In genomic region chr2:124205811-124206210, GRCm38 (mm10) we compare ENCODE assay signal across 26 mouse cellular contexts.
"Had no signal": no experiment of that assay in that cellular context is flagged by ENCODE, and none has a peak within 500 bp of the region (broad histone marks: within the 10 kb centered on the region; RNA-seq: fewer than 3 reads in every experiment).

No protein-coding gene starts in this region.

- H3K4me1 ChIP-seq: embryonic facial prominence, embryonic 10.5 days; embryonic facial prominence, embryonic 12.5 days had no signal

- H3K4me3 ChIP-seq: embryonic facial prominence, embryonic 10.5 days; embryonic facial prominence, embryonic 12.5 days; embryonic facial prominence, embryonic 13.5 days; embryonic facial prominence, embryonic 15.5 days; erythroblast, embryonic 14.5 days; forebrain, embryonic 10.5 days; forebrain, embryonic 12.5 days; forebrain, embryonic 13.5 days; forebrain, embryonic 15.5 days; gastrocnemius, adult 2 months; heart, adult 2 months had no signal

- H3K27me3 ChIP-seq: embryonic facial prominence, embryonic 12.5 days; embryonic facial prominence, embryonic 13.5 days; embryonic facial prominence, embryonic 15.5 days; forebrain, embryonic 12.5 days; forebrain, embryonic 13.5 days; forebrain, embryonic 15.5 days had no signal

- DNase-seq: cerebellum, adult 9-10 months; cerebellum, adult 9-11 months; cerebellum, postnatal 10 days; cerebellum, postnatal 14 days; cerebellum, postnatal 25 days; cerebellum, postnatal 36 days; embryo, embryonic 11 days; forebrain, postnatal 0 days; gastrocnemius, adult 2 months; gastrocnemius, postnatal 10 days; gastrocnemius, postnatal 14 days; gastrocnemius, postnatal 25 days; gastrocnemius, postnatal 36 days; heart, adult 18-20 months; heart, adult 2 months had no signal

- H3K27ac ChIP-seq: embryonic facial prominence, embryonic 10.5 days; embryonic facial prominence, embryonic 12.5 days; embryonic facial prominence, embryonic 13.5 days; embryonic facial prominence, embryonic 15.5 days; forebrain, embryonic 10.5 days; forebrain, embryonic 12.5 days; forebrain, embryonic 13.5 days; forebrain, embryonic 15.5 days; gastrocnemius, adult 2 months; heart, adult 2 months had no signal

- H3K4me2 ChIP-seq: embryonic facial prominence, embryonic 12.5 days; embryonic facial prominence, embryonic 13.5 days; embryonic facial prominence, embryonic 15.5 days; forebrain, embryonic 12.5 days; forebrain, embryonic 13.5 days; forebrain, embryonic 15.5 days had no signal

- H3K9ac ChIP-seq: embryonic facial prominence, embryonic 12.5 days; embryonic facial prominence, embryonic 13.5 days; embryonic facial prominence, embryonic 15.5 days; forebrain, embryonic 12.5 days; forebrain, embryonic 13.5 days; forebrain, embryonic 15.5 days; forebrain, postnatal 0 days had no signal

- H3K36me3 ChIP-seq: embryonic facial prominence, embryonic 10.5 days; embryonic facial prominence, embryonic 12.5 days; embryonic facial prominence, embryonic 13.5 days; embryonic facial prominence, embryonic 15.5 days; forebrain, embryonic 10.5 days; forebrain, embryonic 12.5 days; forebrain, embryonic 15.5 days had no signal

- ATAC-seq: forebrain, embryonic 13.5 days; forebrain, embryonic 14.5 days; forebrain, embryonic 15.5 days; forebrain, embryonic 16.5 days; forebrain, postnatal 0 days had no signal

- H3K9me3 ChIP-seq: embryonic facial prominence, embryonic 10.5 days; embryonic facial prominence, embryonic 12.5 days; embryonic facial prominence, embryonic 13.5 days; embryonic facial prominence, embryonic 15.5 days; forebrain, embryonic 10.5 days; forebrain, embryonic 12.5 days; forebrain, embryonic 13.5 days; forebrain, embryonic 15.5 days had no signal
